Mouse (Mus musculus) megakaryocyte, adult 5-6 weeks (primary cell): Measurements from ENCODE around the gene Nudt6. TPM values are rescaled to one million over a fixed set of nuclear protein-coding genes. Genes with fewer than 3 reads are reported as not detected.
A peak's percentile ranks its signal among the peaks of the same experiment; 100 is the strongest.

Experiments used
- ATAC-seq: 2 replicates; pipeline ENCODE4 v1.8.0; 2016; ENCODE audit warnings: mild to moderate bottlenecking, inconsistent platforms; ENCODE audit not compliant: poor library complexity, severe bottlenecking
- total RNA-seq, 2 experiments: library from RNA; stranded (forward) in 1 of 2; stranded (reverse) in 1 of 2; fragments of 153-499, 151-499 nt in 1 of 2; fragments of 221-1000, 200-1000 nt in 1 of 2; gene quantifications; 2 replicates each; pipeline versions ENCODE4 v1.2.3 to v1.2.4; 2015 to 2017

The Nudt6 gene
- total RNA-seq, 2 experiments from 2014 or later = 7.5 to 9.5 TPM

DNA sequence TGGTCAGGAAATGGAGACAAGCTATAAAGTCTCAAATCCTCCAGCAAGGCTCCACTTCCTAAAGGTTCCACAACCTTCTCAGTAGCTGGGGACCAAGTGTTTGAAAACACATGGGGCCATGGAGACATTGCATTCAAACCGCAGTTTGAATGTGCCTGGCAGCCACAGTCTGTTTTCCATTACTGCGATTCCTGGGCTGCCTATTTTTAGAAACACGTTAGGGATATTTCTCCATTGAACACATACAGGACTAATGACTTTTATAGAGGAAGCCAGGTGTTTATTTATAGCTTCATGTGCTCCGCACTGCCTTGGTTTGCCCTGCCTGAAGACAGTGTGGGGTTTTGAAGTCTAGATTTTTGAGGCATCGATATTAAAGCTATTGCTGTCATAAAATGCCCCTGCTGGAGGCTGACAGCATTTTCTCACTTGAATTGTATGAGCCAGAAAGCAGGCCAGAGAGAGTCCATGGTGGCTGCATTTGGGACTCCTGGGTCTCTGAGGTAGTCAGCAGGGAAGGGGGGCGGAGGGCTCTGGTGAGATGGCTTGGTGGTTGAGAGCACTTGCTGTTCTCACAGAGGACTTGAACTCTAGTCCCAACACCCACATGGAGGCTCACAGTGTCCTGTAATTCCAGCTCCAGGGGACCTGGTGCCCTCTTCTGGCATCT, 36.8 kb downstream of the Nudt6 start:
- no peak for ATAC-seq

GRCm38 (mm10) chr3:37381457-37381856, 38.6 kb downstream of the Nudt6 start:
- no peak for ATAC-seq

GRCm38 (mm10) chr3:37379930-37380881, 39.8 kb downstream of the Nudt6 start:
- no peak for ATAC-seq

DNA sequence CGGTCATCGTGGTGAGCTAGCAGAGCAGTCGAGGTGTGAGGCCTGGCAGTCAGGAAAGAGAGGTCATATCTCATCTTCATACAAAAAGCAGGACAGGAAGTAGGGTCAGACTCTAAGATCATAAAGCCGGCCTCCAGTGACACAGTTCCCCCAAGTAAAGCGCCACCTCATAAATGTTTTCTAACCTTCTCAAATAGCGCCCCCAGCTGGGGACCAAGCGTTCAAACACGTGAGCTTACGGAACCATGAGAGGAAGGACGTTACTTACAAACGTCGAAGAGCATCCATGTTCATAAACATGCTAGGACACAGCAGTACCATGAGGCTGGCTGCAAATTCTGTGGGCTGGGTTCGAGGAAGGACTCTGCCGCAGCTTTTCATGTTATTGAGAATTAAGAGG, 40.8 kb downstream of the Nudt6 start:
- no peak for ATAC-seq

- ATAC-seq = no peak
Observed at GRCm38 (mm10) chr3:37378412-37378811, 41.6 kb downstream of the Nudt6 start.

DNA sequence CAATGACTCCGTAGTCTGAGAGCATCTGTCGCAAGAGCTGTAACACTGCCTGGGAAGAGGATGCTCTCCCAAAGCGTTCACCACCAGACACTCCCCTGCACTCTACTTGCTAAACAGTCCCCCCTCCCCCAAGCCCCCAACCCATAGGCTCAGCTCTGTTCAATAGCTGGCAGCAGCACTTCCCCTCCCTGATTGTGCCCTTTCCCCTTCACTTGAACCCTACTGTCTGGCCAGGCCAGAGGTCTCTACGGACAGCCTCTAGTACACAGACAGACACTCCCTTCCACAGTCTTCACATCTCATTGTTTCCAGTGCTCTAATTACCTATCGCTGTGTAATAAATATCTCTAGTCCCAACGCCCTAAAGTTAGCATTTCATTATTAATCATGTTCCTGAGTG, 42.1 kb downstream of the Nudt6 start:
- no peak for ATAC-seq

DNA sequence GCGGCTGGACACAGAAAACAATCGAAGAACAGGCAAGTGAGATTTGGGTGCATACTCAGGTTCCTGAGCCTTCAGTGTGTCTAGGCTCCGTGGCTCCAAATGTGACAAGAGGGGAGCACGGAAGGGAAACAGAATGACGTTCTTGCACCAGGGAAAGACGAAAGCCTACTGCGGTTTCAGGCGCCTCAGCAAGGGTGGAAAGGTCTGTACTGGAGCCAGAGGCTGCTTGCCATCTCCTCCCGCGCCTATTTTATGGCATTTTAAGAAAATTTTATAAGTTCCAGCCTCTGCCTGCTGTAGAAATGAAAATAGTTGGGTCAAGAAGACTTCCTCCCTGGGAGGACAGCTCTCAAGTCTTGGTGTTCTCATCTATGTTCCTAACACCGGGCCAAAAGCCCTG, 46.3 kb downstream of the Nudt6 start:
- ATAC-seq = no peak

- 0 out of 2 replicates have a peak, but pooled peaks have one; percentile 12 for ATAC-seq
Observed at GRCm38 (mm10) chr3:37370407-37370806, 49.6 kb downstream of the Nudt6 start.

DNA sequence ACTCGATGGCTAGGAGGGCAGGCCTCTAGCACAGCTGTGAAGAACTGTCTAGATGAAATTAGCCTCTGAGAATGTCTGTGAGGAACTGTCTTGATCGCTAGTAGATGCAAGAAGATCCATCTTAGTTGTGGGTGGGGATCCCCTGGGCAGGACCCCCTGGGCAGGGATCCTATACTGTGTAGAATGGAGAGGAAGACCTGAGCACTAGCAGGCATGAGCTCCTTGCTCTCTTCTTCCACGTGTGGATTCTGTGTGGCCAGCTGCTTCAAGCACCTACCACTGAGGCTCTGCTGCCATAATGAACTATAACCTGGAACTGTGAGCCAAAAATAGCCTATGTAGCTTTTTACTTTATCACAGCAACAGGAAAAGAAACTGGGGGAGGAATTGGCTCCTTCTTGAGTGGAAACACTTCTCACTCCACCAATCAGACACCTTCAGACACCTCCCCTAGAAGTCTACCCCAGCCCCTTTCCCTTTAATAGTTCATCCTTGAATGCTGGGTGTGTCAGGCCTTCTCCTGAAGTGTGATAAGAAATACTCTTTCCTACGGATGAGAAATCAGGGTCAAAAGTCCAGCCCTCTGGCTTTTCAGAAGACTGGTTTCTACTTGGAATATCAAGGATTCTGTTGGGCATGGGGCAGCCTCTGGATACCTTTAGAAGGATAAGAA, 53.5 kb downstream of the Nudt6 start:
- ATAC-seq = no peak

DNA sequence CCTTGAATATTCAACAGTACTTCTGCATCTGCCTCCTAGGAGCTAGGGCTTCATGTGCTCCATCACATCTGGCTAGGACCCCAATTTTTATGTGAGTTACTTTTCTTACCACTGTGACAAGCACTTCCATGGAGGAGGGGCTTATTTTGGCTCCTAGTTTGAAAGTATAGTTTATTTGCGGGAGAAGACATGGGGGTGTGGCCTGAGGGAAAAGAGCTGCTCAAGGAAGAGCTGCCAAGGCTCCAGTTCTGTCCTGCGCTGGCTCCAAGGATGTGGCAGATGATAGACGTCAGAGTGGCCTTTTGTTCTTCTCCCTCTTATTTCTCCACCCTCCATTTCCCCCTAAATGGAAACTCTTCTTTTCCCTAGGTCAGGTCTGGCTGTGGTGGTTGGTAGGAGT, 54.0 kb downstream of the Nudt6 start:
- ATAC-seq = no peak

GRCm38 (mm10) chr3:37365144-37365543, 54.9 kb downstream of the Nudt6 start:
- ATAC-seq = 0 out of 2 replicates have a peak, but pooled peaks have one; percentile 30

GRCm38 (mm10) chr3:37360729-37361128, 59.3 kb downstream of the Nudt6 start:
- ATAC-seq = peak; percentile 78

Other genes with a start within 250 kb of the Nudt6 start
- gene Il21, start 187.6 kb downstream of the Nudt6 start, total RNA-seq (2015) = not detected in 2 replicates
- not detected in 2 replicates for gene Il21, start 187.6 kb downstream of the Nudt6 start, total RNA-seq (2017)
- 0.29 and 3.0 TPM in 2 replicates for gene Bbs12, start 107.7 kb downstream of the Nudt6 start, total RNA-seq (2015)
- gene Bbs12, start 107.7 kb downstream of the Nudt6 start, total RNA-seq (2017) = 0.69 and 1.5 TPM in 2 replicates
- 0.31 and 1.3 TPM in 2 replicates for gene Cetn4, start 107.5 kb downstream of the Nudt6 start, total RNA-seq (2015)
- 0.45 and 2.2 TPM in 2 replicates for gene Cetn4, start 107.5 kb downstream of the Nudt6 start, total RNA-seq (2017)
- gene Fgf2, start 71.9 kb downstream of the Nudt6 start, total RNA-seq (2015) = not detected in 2 replicates
- not detected in 2 replicates for gene Fgf2, start 71.9 kb downstream of the Nudt6 start, total RNA-seq (2017)
- gene Spata5, start 315 bp downstream of the Nudt6 start, total RNA-seq (2015) = 42.0 and 62.5 TPM in 2 replicates
- 88.3 and 93.8 TPM in 2 replicates for gene Spata5, start 315 bp downstream of the Nudt6 start, total RNA-seq (2017)
- 0.50 and 1.2 TPM in 2 replicates for gene Spry1, start 219.7 kb upstream of the Nudt6 start, total RNA-seq (2015)
- 0.16 TPM in 1 of 2 replicates, not detected in the other for gene Spry1, start 219.7 kb upstream of the Nudt6 start, total RNA-seq (2017)